Mouse (Mus musculus) stomach, embryonic 16.5 days (tissue): ENCODE results near the gene Hspb8. TPM values are rescaled to one million over a fixed set of nuclear protein-coding genes. Genes with fewer than 3 reads are reported as not detected.
A peak's percentile ranks its signal among the peaks of the same experiment; 100 is the strongest.

Source experiments
- ATAC-seq: fragments of 200-750 bp; cut with Nextera tagmentation; 2 replicates; pipeline ENCODE4 v1.8.0; 2017; ENCODE audit warnings: moderate number of reproducible peaks, moderate TSS enrichment; ENCODE audit not compliant: insufficient read depth, low FRiP score
- H3K27ac ChIP-seq: fragments of 300-500 bp; sonication (generic); 2 replicates; pipeline ENCODE4 v1.5.1; 2014; ENCODE audit warnings: low read length
- H3K27me3 ChIP-seq: fragments of 300-500 bp; sonication (generic); 2 replicates; pipeline ENCODE4 v1.6.1; 2014; ENCODE audit warnings: low read length, control low read depth, mixed read lengths; ENCODE audit not compliant: control insufficient read depth, insufficient read depth
- H3K36me3 ChIP-seq: fragments of 300-500 bp; sonication (generic); 2 replicates; pipeline ENCODE4 v1.6.1; 2014; ENCODE audit warnings: low read length; ENCODE audit not compliant: control insufficient read depth, insufficient read depth
- H3K4me1 ChIP-seq: fragments of 300-500 bp; sonication (generic); 2 replicates; pipeline ENCODE4 v1.6.1; 2014; ENCODE audit warnings: low read length, control low read depth, mixed read lengths; ENCODE audit not compliant: control insufficient read depth, insufficient read depth
- H3K4me2 ChIP-seq: fragments of 300-500 bp; sonication (generic); 2 replicates; pipeline ENCODE4 v1.6.1; 2014; ENCODE audit warnings: low read depth, low read length, mixed read lengths
- H3K4me3 ChIP-seq: fragments of 300-500 bp; sonication (generic); replicated peaks from 2 replicates; pipeline ENCODE4 v1.5.1; 2014; ENCODE audit warnings: mild to moderate bottlenecking, low read length
- H3K9ac ChIP-seq: fragments of 300-500 bp; sonication (generic); 2 replicates; pipeline ENCODE4 v1.6.1; 2014; ENCODE audit warnings: low read length
- H3K9me3 ChIP-seq: fragments of 300-500 bp; sonication (generic); replicated peaks from 2 replicates; pipeline ENCODE4 v1.6.1; 2016; ENCODE audit warnings: low read length, control low read depth; ENCODE audit not compliant: control insufficient read depth
- WGBS: fragments of 180-500 bp; shearing (Covaris S2); extraction: QIAGEN DNeasy Blood & Tissue Kit; methylation state at CpG from one replicate; pipeline ENCODE4 v1.1.7; 2014; 5-methylcytosine and 5-hydroxymethylcytosine counted together
- polyA plus RNA-seq: library from polyadenylated mRNA; unstranded; fragments of >200 nt; fragmentation: Nextera tagmentation; extraction: Ambion mirVana; gene quantifications from 2 replicates; pipeline ENCODE4 v1.2.1, GENCODE M21; 2015

The Hspb8 gene
- 35.8 and 38.5 TPM in 2 replicates for polyA plus RNA-seq

GRCm38 (mm10) chr5:116422699-116423201 lies at the start of gene Hspb8:
Gene Hspb8 (minus strand): TSS chr5:116422864.
- Histone ChIP-seq H3K36me3 (no peaks in the 10 kb centered on the region), H3K4me2 (peak within 1 kb of the TSS; percentile 67), H3K27me3 (no peaks in the 10 kb centered on the region), H3K4me3 (peak within 1 kb of the TSS; percentile 57), H3K9ac (peak within 1 kb of the TSS; percentile 82), H3K27ac (peak within 1 kb of the TSS; percentile 94), H3K4me1 (peaks cover 42% of the 10 kb centered on the region), H3K9me3 (no peaks in the 10 kb centered on the region)
- 2% methylated on average over 19 of the region's 20 CpGs for WGBS
- ATAC-seq, result peak; percentile 83

- H3K4me2 ChIP-seq, result no peak overlapping the region
- H3K9ac ChIP-seq, result no peak overlapping the region
- H3K27me3 ChIP-seq, result no peaks in the 10 kb centered on the region
- no peak overlapping the region for H3K4me3 ChIP-seq
- H3K27ac ChIP-seq, result no peak overlapping the region
- H3K4me1 ChIP-seq, result no peaks in the 10 kb centered on the region; the same call in 1 of the 2 replicates
- WGBS, result 59% methylated on average over 11 of the region's 11 CpGs
- no peaks in the 10 kb centered on the region for H3K36me3 ChIP-seq
- peaks cover 5% of the 10 kb centered on the region; the same call in 1 of the 2 replicates for H3K9me3 ChIP-seq
- ATAC-seq, result no peak
Measured at GRCm38 (mm10) chr5:116461354-116462042, 38.8 kb upstream of the Hspb8 start.

GRCm38 (mm10) chr5:116459970-116460369 lies 37.3 kb upstream of the Hspb8 start:
- ATAC-seq, result no peak
- H3K4me2 ChIP-seq, result no peak overlapping the region
- H3K9ac ChIP-seq, result no peak overlapping the region
- 69% methylated on average over 2 of the region's 2 CpGs for WGBS
- H3K27me3 ChIP-seq, result no peaks in the 10 kb centered on the region
- no peaks in the 10 kb centered on the region for H3K9me3 ChIP-seq
- H3K27ac ChIP-seq, result no peak overlapping the region
- no peak overlapping the region for H3K4me3 ChIP-seq
- H3K36me3 ChIP-seq, result no peaks in the 10 kb centered on the region
- no peaks in the 10 kb centered on the region; the same call in 1 of the 2 replicates for H3K4me1 ChIP-seq

- Histone ChIP-seq H3K36me3 (no peaks in the 10 kb centered on the region), H3K9ac (no peak overlapping the region), H3K9me3 (no peaks in the 10 kb centered on the region), H3K4me3 (no peak overlapping the region), H3K27me3 (no peaks in the 10 kb centered on the region), H3K4me1 (no peaks in the 10 kb centered on the region; the same call in 1 of the 2 replicates), H3K4me2 (no peak overlapping the region), H3K27ac (no peak overlapping the region)
- no peak for ATAC-seq
- WGBS, result 89% methylated on average over 7 of the region's 7 CpGs
Measured at GRCm38 (mm10) chr5:116457791-116458190, 35.1 kb upstream of the Hspb8 start.

- H3K4me1 ChIP-seq, result no peaks in the 10 kb centered on the region; the same call in 1 of the 2 replicates
- peak overlapping the region; percentile 27 for H3K4me2 ChIP-seq
- no peaks in the 10 kb centered on the region for H3K36me3 ChIP-seq
- no peaks in the 10 kb centered on the region for H3K27me3 ChIP-seq
- H3K9me3 ChIP-seq, result no peaks in the 10 kb centered on the region
- 33% methylated on average over 10 of the region's 10 CpGs for WGBS
- no peak for ATAC-seq
- peak overlapping the region; percentile 23 for H3K4me3 ChIP-seq
- no peak overlapping the region for H3K27ac ChIP-seq
- 0 out of 2 replicates have a peak overlapping the region, but pooled peaks have one; percentile 21 for H3K9ac ChIP-seq
Measured at GRCm38 (mm10) chr5:116456796-116457515, 34.3 kb upstream of the Hspb8 start.

- WGBS, result 2% methylated on average over 27 of the region's 27 CpGs
- Histone ChIP-seq H3K4me1 (peaks cover 7% of the 10 kb centered on the region), H3K36me3 (no peaks in the 10 kb centered on the region), H3K27ac (no peak overlapping the region), H3K27me3 (no peaks in the 10 kb centered on the region), H3K4me3 (peak overlapping the region; percentile 45), H3K4me2 (peak overlapping the region; percentile 44), H3K9me3 (no peaks in the 10 kb centered on the region), H3K9ac (peak overlapping the region; percentile 71)
- peak; percentile 44; the same call in 1 of the 2 replicates for ATAC-seq
Measured at GRCm38 (mm10) chr5:116453401-116453851, 30.8 kb upstream of the Hspb8 start.

- WGBS, result 77% methylated on average over 8 of the region's 8 CpGs
Measured at GRCm38 (mm10) chr5:116450901-116451300, 28.2 kb upstream of the Hspb8 start.

GRCm38 (mm10) chr5:116449522-116450225 lies 27.0 kb upstream of the Hspb8 start:
- H3K27ac ChIP-seq, result no peak overlapping the region
- H3K9ac ChIP-seq, result no peak overlapping the region
- H3K27me3 ChIP-seq, result no peaks in the 10 kb centered on the region
- H3K4me1 ChIP-seq, result peaks cover 16% of the 10 kb centered on the region
- no peak overlapping the region for H3K4me2 ChIP-seq
- no peaks in the 10 kb centered on the region for H3K36me3 ChIP-seq
- 56% methylated on average over 7 of the region's 8 CpGs for WGBS
- ATAC-seq, result no peak
- no peaks in the 10 kb centered on the region for H3K9me3 ChIP-seq
- H3K4me3 ChIP-seq, result no peak overlapping the region

More at GRCm38 (mm10) chr5:116450901-116451300, 28.2 kb upstream of the Hspb8 start:
- H3K9me3 ChIP-seq, result no peaks in the 10 kb centered on the region
- no peak for ATAC-seq
- H3K27me3 ChIP-seq, result no peaks in the 10 kb centered on the region
- no peaks in the 10 kb centered on the region for H3K36me3 ChIP-seq
- H3K4me3 ChIP-seq, result no peak overlapping the region
- H3K9ac ChIP-seq, result no peak overlapping the region
- no peak overlapping the region for H3K4me2 ChIP-seq
- H3K4me1 ChIP-seq, result peaks cover 16% of the 10 kb centered on the region
- H3K27ac ChIP-seq, result no peak overlapping the region
